Mouse (Mus musculus): Measurements from ENCODE around the gene Dysf.
A peak's percentile ranks its signal among the peaks of the same experiment; 100 is the strongest.

Dysf gene

GRCm38 (mm10) chr6:84053874-84054530 is 45.6 kb downstream of the Dysf start:
- no peak for DNase-seq

GRCm38 (mm10) chr6:84055619-84056018 is 47.2 kb downstream of the Dysf start:
- DNase-seq = no peak

GRCm38 (mm10) chr6:84057216-84057615 is 48.8 kb downstream of the Dysf start:
- DNase-seq = no peak

DNA sequence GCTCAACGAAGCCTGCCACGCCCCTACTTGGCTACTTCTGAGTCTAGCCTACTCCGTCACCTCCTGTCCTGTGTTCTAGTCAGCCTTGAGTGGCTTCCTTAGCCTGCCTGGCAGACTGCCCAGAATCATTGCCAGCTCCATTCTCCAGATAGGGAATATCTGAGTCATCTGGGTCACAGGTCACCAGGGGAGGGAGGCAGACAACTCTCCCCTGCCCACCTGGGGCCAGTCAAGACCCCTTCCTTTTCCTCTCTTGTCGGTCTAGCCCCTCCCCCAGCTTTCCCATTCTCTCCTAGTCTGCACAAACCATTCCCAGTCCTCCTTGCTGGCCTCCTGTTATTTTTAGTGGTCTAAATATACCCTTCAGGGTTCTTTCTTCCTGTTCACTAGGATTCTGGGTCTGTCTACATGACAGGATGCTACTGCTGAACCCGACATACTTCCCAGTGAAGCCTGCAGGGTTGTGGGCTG is 50.3 kb downstream of the Dysf start:
- DNase-seq = peak; percentile 7

GRCm38 (mm10) chr6:84059771-84060414 is 51.5 kb downstream of the Dysf start:
- DNase-seq = no peak

DNA sequence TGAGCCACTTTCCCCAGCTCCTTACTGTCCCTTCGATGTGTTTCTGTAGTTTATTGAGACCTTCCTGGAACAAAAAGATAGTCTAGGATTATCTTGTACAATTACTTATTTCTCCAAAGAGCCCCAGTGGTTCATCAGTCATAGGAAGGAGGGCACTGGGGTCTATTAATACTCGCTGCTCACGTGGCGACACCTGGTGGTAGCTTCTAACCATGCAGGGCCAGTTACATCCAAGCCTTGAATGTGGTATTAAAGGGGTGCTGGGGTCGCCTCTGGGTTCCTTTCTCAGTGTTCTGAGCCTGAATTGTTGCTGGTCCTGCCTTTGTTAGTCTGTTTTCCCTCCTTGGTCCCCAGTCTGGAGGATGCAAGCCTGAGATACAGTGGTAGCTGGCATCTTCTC is 52.9 kb downstream of the Dysf start:
- DNase-seq = peak; percentile 75

- DNase-seq = no peak
Observed at GRCm38 (mm10) chr6:84062541-84062940, 54.2 kb downstream of the Dysf start.

- no peak for DNase-seq
Observed at GRCm38 (mm10) chr6:84068236-84068635, 59.8 kb downstream of the Dysf start.

GRCm38 (mm10) chr6:84070251-84070650 is 61.9 kb downstream of the Dysf start:
- DNase-seq = no peak

DNA sequence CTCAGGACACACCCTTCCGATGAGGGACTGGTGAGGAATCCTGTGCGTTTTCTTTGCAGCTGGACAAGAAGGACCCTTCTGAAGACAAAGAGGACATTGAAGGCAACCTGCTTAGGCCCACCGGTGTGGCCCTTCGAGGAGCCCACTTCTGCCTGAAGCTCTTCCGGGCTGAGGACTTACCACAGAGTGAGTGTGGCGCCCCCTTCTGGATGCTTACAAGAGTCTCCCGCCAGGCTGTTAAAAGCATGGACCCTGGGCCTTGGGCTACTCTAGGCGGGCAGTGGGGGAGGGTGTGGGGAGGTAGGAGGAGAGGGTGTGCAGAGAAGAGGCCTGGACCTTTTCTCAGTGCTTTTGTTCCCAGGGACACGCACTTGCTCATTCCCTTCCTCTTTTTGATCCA is 64.2 kb downstream of the Dysf start:
- no peak for DNase-seq

DNA sequence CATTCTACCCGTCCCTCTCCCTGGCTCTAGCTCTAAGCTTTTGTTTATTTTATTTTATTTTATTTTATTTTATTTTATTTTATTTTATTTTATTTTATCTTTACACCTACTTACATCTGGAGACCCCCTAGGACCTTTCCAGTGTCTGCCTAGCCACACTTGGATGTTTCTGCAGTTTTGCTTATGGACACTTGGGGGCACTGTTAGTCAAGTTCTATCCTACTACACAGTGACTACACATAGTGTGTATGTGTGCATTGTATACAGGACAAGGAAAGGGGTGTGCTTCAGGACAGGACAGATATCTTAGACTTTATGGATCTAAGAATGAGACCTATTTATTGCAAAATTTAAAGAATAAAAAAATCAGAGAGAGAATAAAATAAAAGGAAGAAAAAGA is 69.8 kb downstream of the Dysf start:
- DNase-seq = no peak

DNA sequence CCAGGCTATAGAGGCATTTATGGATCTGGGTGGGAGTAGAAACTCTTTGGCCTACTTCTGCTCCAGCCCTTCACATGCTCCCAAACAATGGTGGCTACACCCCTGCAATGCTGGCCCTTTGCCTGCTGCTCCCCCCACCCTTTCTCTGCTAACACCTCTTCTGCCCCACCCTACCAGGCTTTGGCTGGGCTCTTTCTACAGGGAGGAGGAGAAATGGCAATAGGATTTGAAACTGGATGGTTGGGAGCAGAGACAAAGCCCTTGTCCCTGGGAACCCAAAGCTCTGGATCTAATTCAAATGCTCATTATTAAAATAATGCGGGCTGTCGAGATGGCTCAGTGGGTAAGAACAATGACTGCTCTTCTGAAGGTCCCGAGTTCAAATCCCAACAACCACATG is 72.2 kb downstream of the Dysf start:
- no peak for DNase-seq

- DNase-seq = no peak
Observed at GRCm38 (mm10) chr6:84084757-84085156, 76.4 kb downstream of the Dysf start.

DNA sequence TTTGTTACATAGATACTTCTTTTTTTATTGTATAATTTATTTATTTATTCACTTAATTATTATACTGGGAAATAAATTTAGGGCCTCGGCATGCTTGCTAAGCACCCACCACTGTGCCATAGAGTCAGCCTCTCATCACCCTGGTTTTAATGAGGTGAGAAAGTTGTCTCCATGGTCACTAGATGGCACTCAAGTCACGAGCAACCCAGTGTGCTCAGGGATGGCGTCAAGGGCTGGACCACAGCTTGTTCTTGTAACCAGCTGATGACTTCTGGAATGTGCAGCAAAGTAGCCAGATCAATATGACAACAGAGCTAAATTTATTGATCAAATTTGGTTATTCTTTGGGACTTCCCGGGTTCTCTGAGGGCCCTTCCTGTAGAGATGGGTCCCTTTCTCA is 85.1 kb downstream of the Dysf start:
- peak; percentile 44 for DNase-seq

- DNase-seq = no peak
Observed at GRCm38 (mm10) chr6:84094536-84094935, 86.1 kb downstream of the Dysf start.

DNA sequence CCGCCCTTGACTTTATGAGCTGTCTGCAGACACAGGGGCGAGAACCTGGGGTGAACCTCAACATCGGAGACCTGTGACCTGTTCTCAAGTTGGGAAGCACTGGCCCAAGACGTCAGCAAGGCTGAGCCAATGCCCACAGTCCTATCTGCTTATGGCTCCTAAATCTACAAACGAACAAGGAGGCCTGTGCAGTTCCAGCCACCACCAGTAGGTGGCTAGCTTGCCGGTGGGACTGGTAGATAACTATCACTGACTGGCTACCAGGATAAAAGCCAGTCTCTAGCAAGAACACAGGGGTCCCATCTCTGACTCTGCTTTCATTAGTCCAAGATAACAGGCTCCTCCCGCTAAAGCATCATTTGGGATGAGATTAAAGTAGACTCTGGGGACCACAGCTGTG is 86.6 kb downstream of the Dysf start:
- DNase-seq = peak; percentile 89

DNA sequence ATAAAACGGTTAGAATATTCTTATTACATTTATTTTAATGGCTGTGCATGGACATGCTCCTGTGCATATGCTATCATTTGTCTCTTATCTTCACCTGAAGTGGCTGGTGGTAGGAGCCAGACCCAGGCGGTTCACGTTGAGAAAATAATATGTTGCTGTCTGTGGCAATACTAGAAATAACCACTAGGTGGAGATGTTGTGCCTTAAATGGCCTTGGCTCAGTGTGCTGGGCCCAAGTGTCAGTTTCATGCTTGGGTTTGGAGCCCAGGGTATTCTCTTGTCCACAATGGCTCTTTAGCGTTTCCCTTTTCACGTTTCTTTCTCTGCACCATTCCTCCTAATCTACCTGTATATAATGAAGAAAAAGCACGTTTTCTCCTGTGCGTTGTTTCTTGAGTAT is 87.5 kb downstream of the Dysf start:
- peak; percentile 45 for DNase-seq

- DNase-seq = no peak
Observed at GRCm38 (mm10) chr6:84102002-84102401, 93.6 kb downstream of the Dysf start.

DNA sequence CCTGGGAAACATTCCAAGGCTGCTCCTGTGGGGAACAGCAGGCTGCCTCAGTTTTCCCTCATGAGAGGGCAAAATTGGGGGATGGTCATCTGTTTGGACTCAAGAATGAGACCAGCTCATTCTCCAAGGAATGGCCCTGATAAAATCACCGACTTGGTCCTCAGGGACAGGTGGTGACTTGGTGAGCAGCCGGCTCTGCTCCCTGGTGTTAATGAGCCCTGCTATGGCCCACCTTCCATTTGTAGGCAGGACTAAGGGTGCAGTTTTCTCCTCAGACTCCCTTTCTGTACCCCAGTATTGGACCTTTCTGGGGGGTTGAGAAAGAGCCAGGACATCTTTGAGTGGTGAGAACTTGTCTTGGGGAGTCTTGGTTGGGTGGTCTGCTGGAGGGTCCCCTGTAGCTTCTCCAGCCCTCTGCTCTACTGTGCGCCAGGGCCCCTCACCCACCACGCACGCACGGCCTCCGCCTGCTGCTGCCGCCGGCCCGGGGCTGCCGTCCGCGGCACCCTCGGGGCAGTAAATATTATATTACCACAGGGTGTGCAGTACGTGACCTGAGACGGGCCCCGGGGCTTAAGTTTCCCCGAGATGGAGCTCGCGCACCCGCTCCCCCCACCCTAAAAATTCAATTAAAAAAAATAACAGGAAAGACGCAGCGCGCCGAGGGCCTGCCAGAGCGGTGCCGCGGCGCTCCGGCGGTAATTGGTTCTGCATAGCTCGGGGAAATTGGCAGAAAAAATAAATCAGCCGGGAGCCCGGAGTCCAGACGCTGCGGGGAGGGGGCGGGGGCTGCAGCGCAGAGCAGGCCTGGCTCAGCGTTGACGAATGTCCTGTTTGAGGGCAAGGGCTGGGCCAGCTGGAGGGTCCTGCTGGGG is 97.0 kb downstream of the Dysf start:
- peak; percentile 57 for DNase-seq

DNA sequence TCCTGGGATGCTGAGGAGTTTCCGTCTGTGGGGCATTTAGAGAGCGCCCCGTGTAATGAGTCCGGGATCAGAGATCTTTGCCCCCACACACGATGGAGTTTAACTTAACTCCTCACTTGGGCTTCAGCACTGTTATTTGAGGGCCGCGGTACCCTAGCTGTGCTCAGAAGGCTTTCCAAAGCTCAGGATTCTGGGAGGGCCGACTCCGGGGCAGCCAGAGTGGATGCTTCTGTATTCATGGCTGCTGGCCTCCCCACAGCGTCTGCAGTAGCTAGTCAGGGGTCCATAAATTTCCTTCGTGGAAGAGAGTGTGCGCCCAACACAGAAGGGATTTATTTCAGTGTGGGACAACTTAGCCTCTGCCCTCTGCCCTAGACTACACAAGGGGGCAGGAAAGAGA is 97.7 kb downstream of the Dysf start:
- DNase-seq = no peak

DNA sequence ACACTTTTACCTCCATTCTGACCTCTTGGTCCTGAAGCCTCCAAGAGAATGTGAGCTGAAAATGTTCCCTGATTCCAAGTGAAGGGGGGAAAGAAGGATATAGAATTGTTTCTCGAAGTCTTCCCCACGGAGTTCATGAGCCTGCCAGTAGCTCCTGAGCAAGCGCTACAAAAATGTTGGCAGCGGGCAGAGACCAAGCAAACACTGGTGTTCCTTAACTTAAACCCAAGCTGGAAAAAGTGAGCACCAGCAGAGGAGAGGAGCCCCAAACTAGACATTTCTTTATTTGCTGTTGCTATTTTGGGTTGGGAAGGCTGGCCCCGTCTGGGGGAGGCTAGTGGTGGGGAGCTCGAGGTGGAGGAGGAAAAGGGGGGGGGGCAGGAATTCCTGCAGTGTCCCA is 102.0 kb downstream of the Dysf start:
- DNase-seq = no peak

- no peak for DNase-seq
Observed at GRCm38 (mm10) chr6:84111106-84111505, 102.7 kb downstream of the Dysf start.

DNA sequence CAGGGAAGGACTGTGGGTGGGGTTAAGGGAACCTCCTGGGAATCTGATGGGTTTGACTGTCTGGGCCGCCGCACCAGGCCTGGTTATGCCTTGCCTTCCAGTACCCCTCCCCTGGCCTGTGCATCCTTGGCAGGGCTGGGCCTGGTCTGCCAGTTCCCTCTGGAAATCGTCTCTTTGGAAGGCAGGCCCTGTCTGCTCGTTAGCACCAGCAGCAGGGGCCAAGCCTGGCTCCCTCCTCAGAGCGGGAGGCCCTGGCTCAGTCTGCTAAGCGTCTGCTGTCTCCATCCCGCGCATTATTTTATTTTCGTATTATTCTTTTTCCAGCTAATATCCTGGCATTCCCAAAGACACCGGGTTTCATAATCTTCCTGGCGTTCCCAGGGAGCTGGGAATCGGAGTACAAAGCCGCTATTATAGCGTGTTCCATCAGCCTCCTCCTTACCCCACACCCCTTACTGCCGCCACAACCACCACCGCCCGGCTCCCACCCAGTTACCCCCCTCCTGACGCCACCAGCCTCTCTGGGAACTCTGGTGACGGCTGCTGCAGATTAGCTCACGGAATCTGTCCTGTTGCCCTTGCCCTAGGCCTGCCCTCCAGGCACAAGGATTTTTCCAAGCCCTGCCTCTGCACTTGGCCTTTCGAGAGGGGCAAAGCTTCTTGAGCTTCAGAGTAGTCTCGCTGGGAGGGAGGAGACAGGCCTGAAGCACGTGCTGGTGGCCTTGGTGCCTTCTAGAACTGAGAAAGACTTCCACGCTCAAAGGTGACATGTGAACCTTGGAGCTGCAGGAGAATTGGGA is 111.5 kb downstream of the Dysf start:
- DNase-seq = no peak

All from right cerebral cortex, postnatal 4 days (tissue).